Mouse (Mus musculus) spleen, adult 18-20 months (tissue): ENCODE data around the gene 1700067P10Rik.

Source experiments
- DNase-seq, 2 experiments: peaks; one replicate each; pipeline ENCODE4 v3.0.0; 2022; ENCODE audit warnings: mixed read lengths in 2 of 2

The 1700067P10Rik gene

GRCm38 (mm10) chr17:48097011-48097742 is 8.1 kb downstream of the 1700067P10Rik start:
- DNase-seq, result peak; percentile 38 to 67

- peak in 1 of 2 experiments; percentile 5 for DNase-seq
Observed at GRCm38 (mm10) chr17:48097743-48098527, 8.8 kb downstream of the 1700067P10Rik start.

- peak in 1 of 2 experiments; percentile 17 for DNase-seq
Observed at GRCm38 (mm10) chr17:48098528-48098890, 9.4 kb downstream of the 1700067P10Rik start.

GRCm38 (mm10) chr17:48099312-48099711 is 10.2 kb downstream of the 1700067P10Rik start:
- no peak for DNase-seq

GRCm38 (mm10) chr17:48100441-48101417 is 11.6 kb downstream of the 1700067P10Rik start:
- DNase-seq, result peak; percentile 69 to 82

- DNase-seq, result peak in 1 of 2 experiments; percentile 7
Observed at GRCm38 (mm10) chr17:48107333-48107732, 18.2 kb downstream of the 1700067P10Rik start.

- DNase-seq, result peak; percentile 44 to 47
Observed at GRCm38 (mm10) chr17:48107862-48108261, 18.7 kb downstream of the 1700067P10Rik start.

GRCm38 (mm10) chr17:48108520-48108919 is 19.4 kb downstream of the 1700067P10Rik start:
- no peak for DNase-seq

- peak in 1 of 2 experiments; percentile 55 for DNase-seq
Observed at GRCm38 (mm10) chr17:48110547-48111287, 21.6 kb downstream of the 1700067P10Rik start.

GRCm38 (mm10) chr17:48118570-48118969 is 29.5 kb downstream of the 1700067P10Rik start:
- DNase-seq, result peak in 1 of 2 experiments; percentile 18

- peak; percentile 64 to 85 for DNase-seq
Observed at GRCm38 (mm10) chr17:48119656-48120055, 30.5 kb downstream of the 1700067P10Rik start.

GRCm38 (mm10) chr17:48120456-48120855 is 31.3 kb downstream of the 1700067P10Rik start:
- DNase-seq, result no peak

- no peak for DNase-seq
Observed at GRCm38 (mm10) chr17:48132810-48133209, 43.7 kb downstream of the 1700067P10Rik start.
